Mouse (Mus musculus) heart, adult 2 months (tissue): ENCODE measurements at regions not wholly inside any gene's neighbourhood (a gene's known extent, or its start where the extent isn't known, plus 50 kb on each side); places are given as distances from the start of the nearest gene placed in this dataset.

Experiments
- DNase-seq, 2 experiments: peaks; one replicate each; pipeline ENCODE4 v3.0.0; 2021
- H3K27ac ChIP-seq: fragments of 200-600 bp; 2 replicates; pipeline ENCODE4 v1.8.1; 2022
- H3K27me3 ChIP-seq: fragments of 200-500 bp; 2 replicates; pipeline ENCODE4 v1.6.1; 2012; ENCODE audit warnings: mild to moderate bottlenecking, low read length, inconsistent platforms, mixed read lengths; ENCODE audit not compliant: control insufficient read depth, insufficient read depth
- H3K36me3 ChIP-seq: fragments of 200-500 bp; 2 replicates; pipeline ENCODE4 v1.6.1; 2012; ENCODE audit warnings: low read length, inconsistent platforms; ENCODE audit not compliant: control insufficient read depth, insufficient read depth
- H3K4me1 ChIP-seq: fragments of 200-500 bp; 2 replicates; pipeline ENCODE4 v1.6.1; 2011; ENCODE audit warnings: low read length; ENCODE audit not compliant: control insufficient read depth, insufficient read depth
- H3K4me3 ChIP-seq: fragments of 200-600 bp; 2 replicates; pipeline ENCODE4 v1.8.1; 2022
- H3K79me2 ChIP-seq: fragments of 200-500 bp; replicated peaks from 2 replicates; pipeline ENCODE4 v1.6.1; 2012; ENCODE audit warnings: mild to moderate bottlenecking, inconsistent platforms, low read length, moderate library complexity, mixed read lengths; ENCODE audit not compliant: control insufficient read depth, insufficient read depth
- H3K9ac ChIP-seq: fragments of 200-500 bp; 2 replicates; pipeline ENCODE4 v1.6.1; 2012; ENCODE audit warnings: low read depth, mild to moderate bottlenecking, control low read depth, inconsistent platforms, low read length, mixed read lengths
- CTCF ChIP-seq: fragments of 200-600 bp; IDR thresholded peaks from 2 replicates; pipeline ENCODE4 v1.8.1; 2022; ENCODE audit warnings: antibody characterized with exemption, mild to moderate bottlenecking, moderate library complexity
- EP300 ChIP-seq: fragments of 200-500 bp; IDR thresholded peaks from 2 replicates; pipeline ENCODE4 v1.6.1; 2011; ENCODE audit warnings: low read depth, low read length, control low read depth; ENCODE audit not compliant: insufficient read depth
- POLR2A ChIP-seq: fragments of 200-500 bp; IDR thresholded peaks from 2 replicates; pipeline ENCODE4 v1.6.1; 2011; ENCODE audit warnings: mild to moderate bottlenecking, low read depth, low read length, control low read depth; ENCODE audit not compliant: insufficient read depth
- WGBS: fragments of 180-500 bp; shearing (Covaris S2); methylation state at CpG from one replicate; pipeline ENCODE4 v1.1.7; 2018; 5-methylcytosine and 5-hydroxymethylcytosine counted together
- intact Hi-C: fragments of 180-260 bp; cut with DNase I; formaldehyde crosslinking; loops from one replicate; pipeline ENCODE4 v1.15.1; 2025

DNA sequence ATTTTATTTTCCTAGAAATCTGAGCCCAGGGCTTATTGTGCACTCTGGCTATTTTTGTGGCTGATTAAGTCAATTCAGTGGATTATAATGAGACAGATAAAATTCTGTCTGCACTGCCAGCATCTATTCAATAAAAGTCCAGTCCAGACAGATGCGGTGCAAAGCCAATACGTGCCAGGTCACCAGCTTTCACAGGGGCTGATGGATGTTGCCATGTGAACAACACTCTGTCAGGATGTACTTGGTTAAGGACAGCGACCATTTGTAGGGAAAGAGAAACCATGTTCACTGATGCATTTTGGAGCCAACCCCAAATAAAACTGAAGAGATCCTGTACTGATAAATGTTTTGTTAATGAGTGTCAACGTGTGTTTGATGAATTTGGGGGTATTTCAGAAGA, 285.0 kb upstream of the Gnpda2 start:
- no peak for DNase-seq
- WGBS = 76% methylated on average over 4 of the region's 4 CpGs
- Histone ChIP-seq H3K27ac (no peak overlapping the region), H3K4me3 (no peak overlapping the region), H3K9ac (no peak overlapping the region), H3K27me3 (no peaks in the 10 kb centered on the region), H3K36me3 (no peaks in the 10 kb centered on the region), H3K4me1 (no peaks in the 10 kb centered on the region), H3K79me2 (no peaks in the 10 kb centered on the region)
- TF ChIP-seq CTCF (no peak), POLR2A (no peak), EP300 (no peak)
- intact Hi-C loops = no loop called here

DNA sequence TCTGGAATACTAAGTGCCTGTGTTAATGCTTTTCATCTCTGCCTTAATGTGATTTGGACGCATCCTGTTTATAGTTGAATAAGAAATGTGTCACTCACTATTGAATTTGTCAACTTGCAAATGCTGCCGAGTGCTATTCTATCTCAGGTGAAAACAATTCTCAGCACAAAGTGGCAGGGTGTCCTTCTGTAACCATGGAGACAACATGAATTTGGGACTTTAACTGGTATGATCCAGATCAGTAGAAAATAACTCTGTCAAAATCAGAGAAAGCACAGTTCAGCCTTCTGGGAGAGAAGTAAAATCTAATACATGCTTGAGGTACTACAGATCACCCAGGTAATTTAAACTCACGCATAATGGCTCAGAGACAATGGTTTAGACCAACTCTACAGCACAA, 270.9 kb upstream of the Gnpda2 start:
- WGBS = 78% methylated on average over 3 of the region's 3 CpGs
- Histone ChIP-seq H3K4me3 (no peak overlapping the region), H3K27me3 (no peaks in the 10 kb centered on the region), H3K27ac (no peak overlapping the region), H3K79me2 (no peaks in the 10 kb centered on the region), H3K4me1 (no peaks in the 10 kb centered on the region), H3K36me3 (no peaks in the 10 kb centered on the region), H3K9ac (no peak overlapping the region)
- TF ChIP-seq CTCF (no peak), POLR2A (no peak), EP300 (no peak)
- no peak for DNase-seq
- intact Hi-C loops = no loop called here

DNA sequence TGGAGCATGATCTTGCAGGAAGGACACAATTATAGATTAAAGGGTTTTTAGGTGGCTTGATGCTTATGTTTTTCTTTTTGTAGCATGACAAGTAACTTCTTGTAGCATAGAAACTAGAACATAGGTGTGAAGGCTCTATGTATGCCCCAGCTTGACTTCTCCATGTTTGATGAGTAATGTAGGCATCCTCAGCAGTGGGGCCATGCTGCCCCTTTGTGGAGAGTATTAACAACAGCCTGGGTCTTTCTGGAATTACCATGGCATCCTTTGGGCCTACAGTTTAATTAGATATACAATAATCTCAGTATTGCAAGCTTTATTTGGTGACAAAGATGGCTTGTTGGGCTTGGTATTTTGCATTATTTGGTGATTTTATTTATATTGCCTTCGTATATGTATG, 252.7 kb upstream of the Gnpda2 start:
- intact Hi-C loops = loop anchor here (10.0 kb wide), 1 partner anchor 230 kb away; no protein-coding TSS in a partner anchor
- WGBS = 42% methylated on average over 1 of the region's 1 CpGs

GRCm38 (mm10) chr5:69837947-69838710, 246.0 kb upstream of the Gnpda2 start:
- H3K36me3 ChIP-seq = no peaks in the 10 kb centered on the region
- H3K79me2 ChIP-seq = no peaks in the 10 kb centered on the region
- H3K27ac ChIP-seq = no peak overlapping the region
- TF ChIP-seq EP300 = no peak
- no peak overlapping the region for H3K4me3 ChIP-seq
- no peak for DNase-seq
- intact Hi-C loops = no loop called here
- WGBS = 73% methylated on average over 7 of the region's 7 CpGs
- H3K9ac ChIP-seq = no peak overlapping the region
- H3K27me3 ChIP-seq = no peaks in the 10 kb centered on the region
- no peaks in the 10 kb centered on the region for H3K4me1 ChIP-seq

More for the DNA sequence above, 252.7 kb upstream of the Gnpda2 start:
- H3K9ac ChIP-seq = no peak overlapping the region
- H3K79me2 ChIP-seq = no peaks in the 10 kb centered on the region
- no peaks in the 10 kb centered on the region for H3K4me1 ChIP-seq
- no peak overlapping the region for H3K27ac ChIP-seq
- no peak overlapping the region for H3K4me3 ChIP-seq
- no peak for DNase-seq
- TF ChIP-seq CTCF (peak; percentile 45), EP300 (no peak), POLR2A (no peak)
- H3K27me3 ChIP-seq = no peaks in the 10 kb centered on the region
- no peaks in the 10 kb centered on the region for H3K36me3 ChIP-seq

DNA sequence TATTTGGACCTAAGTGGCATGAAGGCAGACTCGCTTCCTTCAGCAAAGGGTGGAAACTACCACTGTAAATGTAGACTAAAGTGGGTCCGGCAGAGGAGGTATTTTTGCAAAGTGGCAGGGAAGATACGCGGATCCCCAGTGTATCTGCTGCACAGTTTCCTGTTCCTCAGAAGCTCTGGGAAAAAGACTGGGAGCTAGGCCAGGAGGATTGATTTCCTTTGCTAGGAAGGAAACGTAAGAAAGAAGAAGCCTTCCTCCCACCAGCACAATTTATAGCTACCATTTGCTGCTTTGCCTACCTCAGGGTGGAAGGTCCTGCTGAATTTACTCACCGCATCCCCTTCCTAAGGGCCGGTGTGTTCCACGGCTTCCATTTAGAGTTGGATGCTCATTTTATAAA, 244.2 kb upstream of the Gnpda2 start:
- WGBS = 55% methylated on average over 8 of the region's 8 CpGs
- H3K27ac ChIP-seq = no peak overlapping the region

DNA sequence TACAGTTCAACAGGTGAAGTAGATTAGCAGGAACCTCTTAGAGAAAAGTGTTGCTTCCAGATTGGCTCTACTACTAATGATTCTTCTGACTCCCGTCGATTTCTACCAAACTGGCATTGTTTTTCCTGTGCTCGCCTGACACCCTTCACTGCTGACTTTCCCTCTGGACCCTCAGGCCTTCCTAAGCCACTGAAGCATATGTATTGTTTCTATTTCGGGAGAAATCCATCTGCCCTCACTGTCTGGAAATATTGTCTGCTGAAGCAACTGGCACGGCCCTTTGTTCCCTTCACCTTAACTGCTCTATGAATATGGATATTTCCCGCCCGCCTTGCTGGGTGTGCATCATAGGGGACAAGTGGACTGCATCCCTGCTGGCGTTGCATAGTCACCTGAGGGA, 243.0 kb upstream of the Gnpda2 start:
- no peaks in the 10 kb centered on the region for H3K79me2 ChIP-seq
- H3K27ac ChIP-seq = no peak overlapping the region
- no peaks in the 10 kb centered on the region for H3K36me3 ChIP-seq
- no peaks in the 10 kb centered on the region for H3K27me3 ChIP-seq
- intact Hi-C loops = no loop called here
- no peak for DNase-seq
- H3K9ac ChIP-seq = no peak overlapping the region
- WGBS = 76% methylated on average over 8 of the region's 8 CpGs
- TF ChIP-seq POLR2A = no peak
- TF ChIP-seq CTCF = no peak
- TF ChIP-seq EP300 = no peak
- H3K4me3 ChIP-seq = no peak overlapping the region
- no peaks in the 10 kb centered on the region for H3K4me1 ChIP-seq

More for the DNA sequence above, 244.2 kb upstream of the Gnpda2 start:
- no peak for DNase-seq
- H3K36me3 ChIP-seq = no peaks in the 10 kb centered on the region
- no peaks in the 10 kb centered on the region for H3K4me1 ChIP-seq
- no peak overlapping the region for H3K4me3 ChIP-seq
- intact Hi-C loops = no loop called here
- H3K27me3 ChIP-seq = no peaks in the 10 kb centered on the region
- no peak overlapping the region for H3K9ac ChIP-seq
- H3K79me2 ChIP-seq = no peaks in the 10 kb centered on the region
- TF ChIP-seq CTCF (no peak), EP300 (no peak), POLR2A (no peak)
